Mouse (Mus musculus) forebrain, embryonic 16.5 days (tissue): ENCODE measurements at regions not wholly inside any gene's neighbourhood (a gene's known extent, or its start where the extent isn't known, plus 50 kb on each side); places are given as distances from the start of the nearest gene placed in this dataset.
A peak's percentile ranks its signal among the peaks of the same experiment; 100 is the strongest.
"Not testable (repeated sequence)": the region's sequence is repeated elsewhere in the genome, so short reads cannot be mapped to it uniquely, and the experiment has no call there.

ENCODE experiments used
- ATAC-seq: fragments of 200-750 bp; cut with Nextera tagmentation; 2 replicates; pipeline ENCODE4 v1.8.0; 2017; ENCODE audit warnings: mild to moderate bottlenecking, moderate library complexity
- H3K27ac ChIP-seq: fragments of 300-500 bp; sonication (generic); 2 replicates; pipeline ENCODE4 v1.5.1; 2014; ENCODE audit warnings: low read length, control low read depth
- H3K27me3 ChIP-seq: fragments of 300-500 bp; sonication (generic); replicated peaks from 2 replicates; pipeline ENCODE4 v1.6.1; 2014; ENCODE audit warnings: low read length; ENCODE audit not compliant: control insufficient read depth, insufficient read depth
- H3K36me3 ChIP-seq: fragments of 300-500 bp; sonication (generic); 2 replicates; pipeline ENCODE4 v1.6.1; 2014; ENCODE audit not compliant: control insufficient read depth, insufficient read depth
- H3K4me1 ChIP-seq: fragments of 300-500 bp; sonication (generic); replicated peaks from 2 replicates; pipeline ENCODE4 v1.6.1; 2014; ENCODE audit warnings: low read length; ENCODE audit not compliant: control insufficient read depth, insufficient read depth
- H3K4me2 ChIP-seq: fragments of 300-500 bp; sonication (generic); 2 replicates; pipeline ENCODE4 v1.6.1; 2014; ENCODE audit warnings: mild to moderate bottlenecking, low read length, control low read depth
- H3K4me3 ChIP-seq: fragments of 300-500 bp; sonication (generic); replicated peaks from 2 replicates; pipeline ENCODE4 v1.5.1; 2014; ENCODE audit warnings: mild to moderate bottlenecking, low read length, control low read depth
- H3K9ac ChIP-seq: fragments of 300-500 bp; sonication (generic); replicated peaks from 2 replicates; pipeline ENCODE4 v1.6.1; 2014; ENCODE audit warnings: low read depth, low read length, control low read depth
- H3K9me3 ChIP-seq: fragments of 300-500 bp; sonication (generic); 2 replicates; pipeline ENCODE4 v1.6.1; 2016; ENCODE audit warnings: low read length; ENCODE audit not compliant: control insufficient read depth
- WGBS: fragments of 180-500 bp; shearing (Covaris S2); extraction: QIAGEN DNeasy Blood & Tissue Kit; methylation state at CpG from one replicate; pipeline ENCODE4 v1.1.7; 2014; 5-methylcytosine and 5-hydroxymethylcytosine counted together

DNA sequence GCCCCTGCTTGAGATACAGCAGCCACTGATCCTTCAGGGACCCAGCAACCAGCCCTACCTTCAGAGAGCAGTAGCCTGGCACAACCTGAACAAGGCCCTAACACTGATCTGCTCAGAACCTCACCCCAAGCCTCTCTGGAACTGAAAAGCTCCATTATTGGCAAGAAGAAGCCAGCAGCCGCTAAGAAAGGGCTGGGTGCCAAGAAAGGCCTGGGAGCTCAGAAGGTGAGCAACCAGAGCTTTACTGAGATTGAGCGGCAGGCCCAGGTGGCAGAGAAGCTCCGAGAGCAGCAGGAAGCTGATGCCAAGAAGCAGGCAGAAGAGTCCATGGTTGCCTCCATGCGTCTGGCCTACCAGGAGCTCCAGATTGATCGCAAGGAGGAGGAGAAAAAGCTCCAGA, 74.4 kb upstream of the Oxtr start:
- 66% methylated on average over 5 of the region's 5 CpGs for WGBS
- not testable (repeated sequence) for H3K4me3 ChIP-seq, H3K4me1 ChIP-seq, H3K9ac ChIP-seq, ATAC-seq, H3K4me2 ChIP-seq, H3K9me3 ChIP-seq, H3K27me3 ChIP-seq, H3K36me3 ChIP-seq, H3K27ac ChIP-seq

GRCm38 (mm10) chr6:112563659-112564058, 73.9 kb upstream of the Oxtr start:
- not testable (repeated sequence) for H3K27ac ChIP-seq, H3K9me3 ChIP-seq, H3K4me3 ChIP-seq, H3K4me1 ChIP-seq, H3K9ac ChIP-seq, ATAC-seq, H3K4me2 ChIP-seq, H3K27me3 ChIP-seq, H3K36me3 ChIP-seq
- 97% methylated on average over 17 of the region's 17 CpGs for WGBS

- H3K4me2 ChIP-seq, result no peak overlapping the region
- peak; percentile 45 for ATAC-seq
- H3K9me3 ChIP-seq, result no peaks in the 10 kb centered on the region
- H3K27ac ChIP-seq, result no peak overlapping the region
- H3K4me3 ChIP-seq, result no peak overlapping the region
- WGBS, result 65% methylated on average over 10 of the region's 10 CpGs
- no peak overlapping the region for H3K9ac ChIP-seq
- H3K27me3 ChIP-seq, result no peaks in the 10 kb centered on the region
- no peaks in the 10 kb centered on the region for H3K36me3 ChIP-seq
- H3K4me1 ChIP-seq, result peaks cover 7% of the 10 kb centered on the region
Measured at GRCm38 (mm10) chr6:112562039-112562438, 72.3 kb upstream of the Oxtr start.

GRCm38 (mm10) chr6:112561568-112561967, 71.8 kb upstream of the Oxtr start:
- ATAC-seq, result peak; percentile 88
- Histone ChIP-seq H3K4me1 (peaks cover 7% of the 10 kb centered on the region), H3K4me2 (peak overlapping the region; percentile 11; the same call in 1 of the 2 replicates), H3K9ac (no peak overlapping the region), H3K27me3 (no peaks in the 10 kb centered on the region), H3K4me3 (no peak overlapping the region), H3K36me3 (no peaks in the 10 kb centered on the region), H3K27ac (no peak overlapping the region), H3K9me3 (no peaks in the 10 kb centered on the region)
- WGBS, result 22% methylated on average over 7 of the region's 7 CpGs

DNA sequence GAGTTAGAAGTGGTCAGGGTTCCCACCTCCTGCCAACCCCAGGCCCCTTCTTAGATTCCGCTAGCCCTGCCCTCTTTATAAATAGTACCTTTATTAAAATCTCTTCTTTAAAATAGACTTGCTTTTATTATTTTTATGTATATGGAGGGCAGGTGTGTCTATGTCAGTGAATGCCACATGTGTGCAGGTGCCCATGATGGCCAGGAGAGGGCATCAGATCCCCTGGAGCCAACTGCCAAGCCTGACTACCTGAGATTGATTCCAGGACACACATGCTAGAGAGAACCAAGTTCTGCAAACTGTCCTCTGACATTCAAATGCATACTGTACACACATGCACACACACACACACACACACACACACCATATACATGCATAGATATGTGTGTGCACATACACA, 69.8 kb upstream of the Oxtr start:
- Histone ChIP-seq H3K36me3 (no peaks in the 10 kb centered on the region), H3K4me1 (peaks cover 7% of the 10 kb centered on the region), H3K4me2 (no peak overlapping the region), H3K9me3 (no peaks in the 10 kb centered on the region), H3K27ac (no peak overlapping the region), H3K27me3 (no peaks in the 10 kb centered on the region), H3K4me3 (no peak overlapping the region), H3K9ac (no peak overlapping the region)
- 97% methylated on average over 1 of the region's 1 CpGs for WGBS
- ATAC-seq, result no peak

- no peak for ATAC-seq
- Histone ChIP-seq H3K27ac (no peak overlapping the region), H3K36me3 (no peaks in the 10 kb centered on the region), H3K4me3 (no peak overlapping the region), H3K9ac (no peak overlapping the region), H3K27me3 (no peaks in the 10 kb centered on the region), H3K4me2 (no peak overlapping the region), H3K9me3 (no peaks in the 10 kb centered on the region), H3K4me1 (peaks cover 7% of the 10 kb centered on the region)
- 75% methylated on average over 2 of the region's 2 CpGs for WGBS
Measured at GRCm38 (mm10) chr6:112557516-112557915, 67.8 kb upstream of the Oxtr start.

GRCm38 (mm10) chr6:112556401-112557165, 66.8 kb upstream of the Oxtr start:
- Histone ChIP-seq H3K27me3 (no peaks in the 10 kb centered on the region), H3K36me3 (no peaks in the 10 kb centered on the region), H3K9ac (no peak overlapping the region), H3K27ac (no peak overlapping the region), H3K9me3 (no peaks in the 10 kb centered on the region), H3K4me2 (no peak overlapping the region), H3K4me1 (peaks cover 2% of the 10 kb centered on the region), H3K4me3 (no peak overlapping the region)
- ATAC-seq, result no peak
- WGBS, result 88% methylated on average over 4 of the region's 4 CpGs

GRCm38 (mm10) chr6:112554091-112554490, 64.3 kb upstream of the Oxtr start:
- Histone ChIP-seq H3K9me3 (no peaks in the 10 kb centered on the region), H3K4me3 (no peak overlapping the region), H3K4me1 (no peaks in the 10 kb centered on the region; the same call in 1 of the 2 replicates), H3K36me3 (no peaks in the 10 kb centered on the region), H3K27ac (no peak overlapping the region), H3K9ac (no peak overlapping the region), H3K27me3 (no peaks in the 10 kb centered on the region), H3K4me2 (no peak overlapping the region)
- ATAC-seq, result no peak
- WGBS, result 90% methylated on average over 4 of the region's 4 CpGs

- no peak for ATAC-seq
- Histone ChIP-seq H3K27me3 (no peaks in the 10 kb centered on the region), H3K4me3 (no peak overlapping the region), H3K4me2 (no peak overlapping the region), H3K27ac (no peak overlapping the region), H3K36me3 (no peaks in the 10 kb centered on the region), H3K4me1 (no peaks in the 10 kb centered on the region; the same call in 1 of the 2 replicates), H3K9me3 (no peaks in the 10 kb centered on the region), H3K9ac (no peak overlapping the region)
- 35% methylated on average over 5 of the region's 5 CpGs for WGBS
Measured at GRCm38 (mm10) chr6:112553231-112553920, 63.6 kb upstream of the Oxtr start.
